Comparison of ENCODE assay signal across 23 mouse cellular contexts in genomic region chr13:96906717-96907116, GRCm38 (mm10). TPM values are rescaled to one million over a fixed set of nuclear protein-coding genes. Genes with fewer than 3 reads are reported as not detected.
DNase-seq lines count a peak whose midpoint lies in the region; ATAC-seq and TF ChIP-seq lines count a peak whose summit lies in the region.
"Had no signal": no experiment of that assay in that cellular context is flagged by ENCODE, and none has a peak within 500 bp of the region (broad histone marks: within the 10 kb centered on the region; RNA-seq: fewer than 3 reads in every experiment).

No protein-coding gene starts in this region.

- no peak for TF ChIP-seq POLR2A in embryonic fibroblast, embryonic 13.5 days (IDR thresholded peaks at IDR 0.05; ENCODE audit: low read depth, low read length)
- no peak for TF ChIP-seq POLR2A in heart, adult 2 months (IDR thresholded peaks at IDR 0.05; ENCODE audit: insufficient read depth, low read depth, low read length)

- no peak overlapping the region for H3K9ac ChIP-seq in heart, adult 2 months (ENCODE audit: low read depth, low read length)
- no peak overlapping the region for H3K9ac ChIP-seq in forebrain, postnatal 0 days
- H3K9ac ChIP-seq: embryonic facial prominence, embryonic 15.5 days; forebrain, embryonic 12.5 days; heart, embryonic 15.5 days; hindbrain, embryonic 15.5 days had no signal

- intact Hi-C loops in heart, adult 2 months (cut with DNase I) = no loop called here

- H3K27ac ChIP-seq in embryonic fibroblast, embryonic 13.5 days (ENCODE audit: insufficient read depth, low read length) = peak overlapping the region; percentile 18; the same call in 1 of the 2 replicates
- no peak overlapping the region for H3K27ac ChIP-seq in heart, adult 2 months
- H3K27ac ChIP-seq in forebrain, postnatal 0 days (ENCODE audit: low read depth, low read length) = no peak overlapping the region
- H3K27ac ChIP-seq: embryonic facial prominence, embryonic 15.5 days; forebrain, embryonic 12.5 days; heart, embryonic 15.5 days; hindbrain, embryonic 15.5 days had no signal

- no peak overlapping the region for H3K4me2 ChIP-seq in forebrain, postnatal 0 days (ENCODE audit: low read depth)
- H3K4me2 ChIP-seq: embryonic facial prominence, embryonic 15.5 days; forebrain, embryonic 12.5 days; heart, embryonic 11.5 days; heart, embryonic 15.5 days; hindbrain, embryonic 15.5 days had no signal

- WGBS in heart, adult 2 months = 64% methylated on average over 3 of the region's 3 CpGs
- WGBS in forebrain, postnatal 0 days = 57% methylated on average over 3 of the region's 3 CpGs

- TF ChIP-seq CTCF in embryonic fibroblast, embryonic 13.5 days (IDR thresholded peaks at IDR 0.05; ENCODE audit: borderline replicate concordance, insufficient read depth, low read length) = no peak
- TF ChIP-seq CTCF in heart, adult 2 months (IDR thresholded peaks at IDR 0.05) = no peak
- no peak for TF ChIP-seq CTCF in forebrain, postnatal 0 days (IDR thresholded peaks at IDR 0.05; ENCODE audit: low read depth)

- H3K36me3 ChIP-seq in heart, adult 2 months (ENCODE audit: control insufficient read depth, insufficient read depth, low read length) = no peaks in the 10 kb centered on the region
- no peaks in the 10 kb centered on the region for H3K36me3 ChIP-seq in forebrain, postnatal 0 days (ENCODE audit: insufficient read depth)
- H3K36me3 ChIP-seq: embryonic facial prominence, embryonic 15.5 days; forebrain, embryonic 12.5 days; heart, embryonic 15.5 days; hindbrain, embryonic 15.5 days had no signal

- TF ChIP-seq EP300 in heart, adult 2 months (IDR thresholded peaks at IDR 0.05; ENCODE audit: insufficient read depth, low read depth, low read length) = no peak

- no peak for ATAC-seq in forebrain, postnatal 0 days
- ATAC-seq: forebrain, embryonic 16.5 days; intestine, embryonic 16.5 days had no signal

- no peak overlapping the region for H3K4me3 ChIP-seq in embryonic fibroblast, embryonic 13.5 days (ENCODE audit: insufficient read depth, low read length)
- no peak overlapping the region for H3K4me3 ChIP-seq in heart, adult 2 months
- H3K4me3 ChIP-seq in forebrain, postnatal 0 days (ENCODE audit: low read depth, low read length) = no peak overlapping the region
- H3K4me3 ChIP-seq: embryonic facial prominence, embryonic 15.5 days; forebrain, embryonic 12.5 days; heart, embryonic 15.5 days; hindbrain, embryonic 15.5 days had no signal

- DNase-seq in 3T3-L1 (ENCODE audit: low read depth, low spot score) (peak; percentile 53), MN1 (ENCODE audit: low spot score) (peak; percentile 32)
- DNase-seq in retina, embryonic 14.5 days (ENCODE audit: low spot score) = peak; percentile 66
- no peak for DNase-seq in heart, adult 2 months
- no peak for DNase-seq in yolk sac, embryonic 10.5 days (ENCODE audit: low spot score)
- DNase-seq in forebrain, postnatal 0 days = no peak
- DNase-seq: cerebellum, adult 11 months; cerebellum, adult 8-10 months; cerebellum, postnatal 14 days; embryo, embryonic 11 days; gastrocnemius, postnatal 25 days; heart, adult 18-20 months; heart, postnatal 14 days; kidney, adult 8-10 months had no signal

- H3K9me3 ChIP-seq in forebrain, postnatal 0 days (ENCODE audit: low read length) = no peaks in the 10 kb centered on the region
- H3K9me3 ChIP-seq: embryonic facial prominence, embryonic 15.5 days; forebrain, embryonic 12.5 days; heart, embryonic 15.5 days; hindbrain, embryonic 15.5 days had no signal

- peaks cover 6% of the 10 kb centered on the region; the same call in 1 of the 2 replicates for H3K4me1 ChIP-seq in embryonic fibroblast, embryonic 13.5 days (ENCODE audit: control insufficient read depth, insufficient read depth, low read length)
- H3K4me1 ChIP-seq in heart, adult 2 months (ENCODE audit: control insufficient read depth, insufficient read depth, low read length) = no peaks in the 10 kb centered on the region
- no peaks in the 10 kb centered on the region for H3K4me1 ChIP-seq in forebrain, postnatal 0 days (ENCODE audit: insufficient read depth)
- H3K4me1 ChIP-seq: embryonic facial prominence, embryonic 15.5 days; forebrain, embryonic 12.5 days; heart, embryonic 15.5 days; hindbrain, embryonic 15.5 days had no signal

- H3K79me2 ChIP-seq in heart, adult 2 months (replicated peaks; ENCODE audit: control insufficient read depth, insufficient read depth, low read length) = no peaks in the 10 kb centered on the region

- no peaks in the 10 kb centered on the region for H3K27me3 ChIP-seq in heart, adult 2 months (ENCODE audit: control insufficient read depth, insufficient read depth, low read length)
- H3K27me3 ChIP-seq in forebrain, postnatal 0 days (ENCODE audit: insufficient read depth, low read length) = no peaks in the 10 kb centered on the region
- H3K27me3 ChIP-seq: embryonic facial prominence, embryonic 15.5 days; forebrain, embryonic 12.5 days; heart, embryonic 15.5 days; hindbrain, embryonic 15.5 days had no signal

RNA-seq across cellular contexts. Expression of gene Gcnt4, which starts 17.8 kb away (rescaled TPM):
- polyA plus RNA-seq in embryonic fibroblast, embryonic 13.5 days (2011; ENCODE audit: insufficient read length, low read depth, missing spikeins) = 24.5 and 41.1 TPM in 2 replicates
- total RNA-seq in heart, adult 2 months (2021) = under 1 TPM; 0.11 to 0.13 TPM
- polyA plus RNA-seq in heart, adult 2 months (2012; rRNA removed) = 0.03 and 0.04 TPM in 2 replicates
- total RNA-seq in forebrain, postnatal 0 days (2014; rRNA removed) = 0.76 and 0.85 TPM in 2 replicates
- 0.08 and 0.16 TPM in 2 replicates for polyA plus RNA-seq in forebrain, postnatal 0 days (2015; fragmentation: Nextera tagmentation; extraction: Ambion mirVana)
- total RNA-seq: MEL had no signal

Comparison
In these comparisons a context has a peak if more than half of its experiments do, and no peak if none do; other contexts are left out.
1. DNase-seq: peak in 3T3-L1 (single experiment), MN1 (single experiment) and retina, embryonic 14.5 days (single experiment); none in heart, adult 2 months (0 of 2), yolk sac, embryonic 10.5 days (single experiment) and forebrain, postnatal 0 days (single experiment).
2. RNA of gene Gcnt4, which starts 17.8 kb away (polyA plus RNA-seq): 24.5 to 41.1 TPM in embryonic fibroblast, embryonic 13.5 days; 0.08 to 0.16 TPM in forebrain, postnatal 0 days and 0.03 to 0.04 TPM in heart, adult 2 months; every median in the first group is over 10 times any median in the second.